ENCODE assay signal across 19 mouse cellular contexts in the genomic region with DNA sequence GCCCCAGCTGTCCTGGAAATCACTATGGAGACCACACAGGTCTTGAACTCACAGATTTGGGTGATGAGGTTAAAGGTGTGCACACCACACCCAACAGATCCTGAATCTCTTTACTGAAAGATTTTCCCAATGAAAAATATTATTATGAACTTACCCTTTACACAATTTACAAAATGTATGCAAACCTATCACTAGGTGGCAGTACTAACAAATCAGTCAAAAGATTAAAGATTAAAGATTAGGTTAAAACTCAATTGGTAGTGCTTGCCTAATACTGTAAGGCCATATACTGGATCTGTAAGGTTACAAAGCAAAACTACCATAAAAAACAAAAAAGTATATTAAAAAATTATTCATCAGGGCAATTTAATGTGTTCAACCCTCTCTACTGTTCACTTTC. TPM values are rescaled to one million over a fixed set of nuclear protein-coding genes. Genes with fewer than 3 reads are reported as not detected.
DNase-seq lines count a peak whose midpoint lies in the region; ATAC-seq and TF ChIP-seq lines count a peak whose summit lies in the region.
"Had no signal": no experiment of that assay in that cellular context is flagged by ENCODE, and none has a peak within 500 bp of the region (broad histone marks: within the 10 kb centered on the region; RNA-seq: fewer than 3 reads in every experiment).

No protein-coding gene starts in this region.

- no peaks in the 10 kb centered on the region for H3K4me1 ChIP-seq in hindbrain, postnatal 0 days (ENCODE audit: insufficient read depth, low read length)
- H3K4me1 ChIP-seq in hindbrain, embryonic 14.5 days (replicated peaks; ENCODE audit: control insufficient read depth, insufficient read depth, low read length): 0 out of 2 replicates have a peak, but pooled peaks cover 5% of the 10 kb centered on the region
- H3K4me1 ChIP-seq in midbrain, embryonic 14.5 days (ENCODE audit: control insufficient read depth, insufficient read depth, low read length): no peaks in the 10 kb centered on the region
- H3K4me1 ChIP-seq in midbrain, embryonic 15.5 days: no peaks in the 10 kb centered on the region
- H3K4me1 ChIP-seq in MEL (ENCODE audit: control insufficient read depth in 1 of 2, insufficient read depth in 2 of 2, low read length in 2 of 2): peaks cover 0 to 3% of the 10 kb centered on the region in 2 experiments; a peak in 1 of 4 replicates
- H3K4me1 ChIP-seq: limb, embryonic 12.5 days had no signal

- no peaks in the 10 kb centered on the region for H3K79me2 ChIP-seq in MEL (ENCODE audit: control insufficient read depth, insufficient read depth, low read length, poor library complexity)

- TF ChIP-seq CTCF in hindbrain, postnatal 0 days (IDR thresholded peaks at IDR 0.05; ENCODE audit: low read depth): peak; percentile 32; the same call in 1 of the 2 replicates
- peak in 1 of 3 experiments; percentile 52; a peak in 2 of 6 replicates for TF ChIP-seq CTCF in MEL (IDR thresholded peaks at IDR 0.05 in 2 of 3, conservative IDR thresholded peaks at IDR 0.05 in 1 of 3; ENCODE audit: control insufficient read depth in 1 of 3, insufficient read depth in 1 of 3, low read depth in 2 of 3, low read length in 3 of 3, poor library complexity in 1 of 3, severe bottlenecking in 1 of 3)

- no peak for ATAC-seq in hindbrain, postnatal 0 days
- ATAC-seq in hindbrain, embryonic 14.5 days (ENCODE audit: low FRiP score): no peak
- ATAC-seq in midbrain, embryonic 14.5 days (ENCODE audit: low FRiP score, low TSS enrichment): no peak
- no peak for ATAC-seq in midbrain, embryonic 15.5 days (replicated peaks)

- no peaks in the 10 kb centered on the region for H3K27me3 ChIP-seq in hindbrain, postnatal 0 days (ENCODE audit: insufficient read depth, low read length)
- no peaks in the 10 kb centered on the region for H3K27me3 ChIP-seq in hindbrain, embryonic 14.5 days (ENCODE audit: control insufficient read depth, insufficient read depth, low read length)
- no peaks in the 10 kb centered on the region for H3K27me3 ChIP-seq in midbrain, embryonic 14.5 days (ENCODE audit: control insufficient read depth, insufficient read depth, low read length)
- H3K27me3 ChIP-seq in midbrain, embryonic 15.5 days (replicated peaks): no peaks in the 10 kb centered on the region
- H3K27me3 ChIP-seq in MEL (ENCODE audit: control insufficient read depth in 1 of 2, insufficient read depth in 2 of 2, low read length in 2 of 2): no peaks in the 10 kb centered on the region
- no peaks in the 10 kb centered on the region for H3K27me3 ChIP-seq in splenic B cell, adult 2 months (ENCODE audit: control insufficient read depth, insufficient read depth, low read length, poor library complexity, severe bottlenecking)
- H3K27me3 ChIP-seq: embryonic facial prominence, embryonic 13.5 days; heart, embryonic 15.5 days; limb, embryonic 12.5 days had no signal

- H3K4me3 ChIP-seq in hindbrain, postnatal 0 days (ENCODE audit: low read length): no peak overlapping the region
- H3K4me3 ChIP-seq in hindbrain, embryonic 14.5 days (replicated peaks; ENCODE audit: low read length): no peak overlapping the region
- no peak overlapping the region for H3K4me3 ChIP-seq in midbrain, embryonic 14.5 days (replicated peaks; ENCODE audit: low read depth, low read length)
- H3K4me3 ChIP-seq in midbrain, embryonic 15.5 days: no peak overlapping the region
- no peak overlapping the region for H3K4me3 ChIP-seq in MEL (ENCODE audit: control insufficient read depth in 1 of 2, insufficient read depth in 1 of 2, low read depth in 2 of 2, low read length in 2 of 2)
- H3K4me3 ChIP-seq: embryonic facial prominence, embryonic 13.5 days; heart, embryonic 15.5 days; hindbrain, embryonic 10.5 days; limb, embryonic 12.5 days had no signal

- no peak overlapping the region for H3K9ac ChIP-seq in hindbrain, postnatal 0 days (replicated peaks; ENCODE audit: low read length)
- no peak overlapping the region for H3K9ac ChIP-seq in hindbrain, embryonic 14.5 days
- no peak overlapping the region for H3K9ac ChIP-seq in midbrain, embryonic 14.5 days (replicated peaks; ENCODE audit: low read length)
- H3K9ac ChIP-seq in midbrain, embryonic 15.5 days: no peak overlapping the region
- no peak overlapping the region for H3K9ac ChIP-seq in MEL (ENCODE audit: control insufficient read depth, low read depth, low read length, poor library complexity, severe bottlenecking)
- H3K9ac ChIP-seq: embryonic facial prominence, embryonic 13.5 days; heart, embryonic 15.5 days; limb, embryonic 12.5 days had no signal

- peak; percentile 43 for TF ChIP-seq RAD21 in MEL (IDR thresholded peaks at IDR 0.05; ENCODE audit: low read depth, low read length)

- peak; percentile 28 for DNase-seq in hindbrain, postnatal 0 days (ENCODE audit: low spot score)
- no peak for DNase-seq in hindbrain, embryonic 14.5 days (ENCODE audit: low spot score)
- peak; percentile 29 for DNase-seq in midbrain, embryonic 14.5 days
- peak; percentile 25 for DNase-seq in MEL (ENCODE audit: low read depth, low spot score)
- peak; percentile 42 for DNase-seq in splenic B cell, adult 2 months (ENCODE audit: low read depth, low spot score)
- no peak for DNase-seq in adrenal gland, postnatal 4 days (ENCODE audit: low spot score in 2 of 2)
- no peak for DNase-seq in kidney, adult 9 months
- DNase-seq: cerebellum, adult 18-20 months; kidney, adult 11 months; kidney, postnatal 36 days; lung, adult 2 months; spleen, adult 18-20 months had no signal

- H3K9me3 ChIP-seq in hindbrain, postnatal 0 days (ENCODE audit: low read length): no peaks in the 10 kb centered on the region
- no peaks in the 10 kb centered on the region for H3K9me3 ChIP-seq in hindbrain, embryonic 14.5 days (ENCODE audit: control insufficient read depth, low read length)
- no peaks in the 10 kb centered on the region for H3K9me3 ChIP-seq in midbrain, embryonic 14.5 days (ENCODE audit: control insufficient read depth, low read length)
- H3K9me3 ChIP-seq in midbrain, embryonic 15.5 days: no peaks in the 10 kb centered on the region
- H3K9me3 ChIP-seq in MEL (replicated peaks; ENCODE audit: insufficient read depth, low read length): no peaks in the 10 kb centered on the region
- H3K9me3 ChIP-seq: embryonic facial prominence, embryonic 13.5 days; heart, embryonic 15.5 days; hindbrain, embryonic 10.5 days; limb, embryonic 12.5 days had no signal

- no peak overlapping the region for H3K4me2 ChIP-seq in hindbrain, postnatal 0 days (ENCODE audit: low read depth, low read length)
- H3K4me2 ChIP-seq in hindbrain, embryonic 14.5 days (replicated peaks): no peak overlapping the region
- no peak overlapping the region for H3K4me2 ChIP-seq in midbrain, embryonic 14.5 days (ENCODE audit: low read length)
- H3K4me2 ChIP-seq in midbrain, embryonic 15.5 days: no peak overlapping the region
- H3K4me2 ChIP-seq: embryonic facial prominence, embryonic 13.5 days; heart, embryonic 15.5 days; limb, embryonic 12.5 days had no signal

- no peaks in the 10 kb centered on the region for H3K36me3 ChIP-seq in hindbrain, postnatal 0 days (ENCODE audit: insufficient read depth, low read length)
- peaks cover 9% of the 10 kb centered on the region; the same call in 1 of the 2 replicates for H3K36me3 ChIP-seq in hindbrain, embryonic 14.5 days (replicated peaks; ENCODE audit: control insufficient read depth, insufficient read depth)
- H3K36me3 ChIP-seq in midbrain, embryonic 14.5 days (ENCODE audit: control insufficient read depth, insufficient read depth, low read length): no peaks in the 10 kb centered on the region
- no peaks in the 10 kb centered on the region for H3K36me3 ChIP-seq in midbrain, embryonic 15.5 days (replicated peaks)
- peaks cover 0 to 3% of the 10 kb centered on the region in 2 experiments; a peak in 2 of 4 replicates for H3K36me3 ChIP-seq in MEL (ENCODE audit: control insufficient read depth in 1 of 2, insufficient read depth in 2 of 2, low read length in 2 of 2)
- H3K36me3 ChIP-seq in splenic B cell, adult 2 months (ENCODE audit: control insufficient read depth, insufficient read depth, low read length, poor library complexity, severe bottlenecking): no peaks in the 10 kb centered on the region
- H3K36me3 ChIP-seq: embryonic facial prominence, embryonic 13.5 days; heart, embryonic 15.5 days; limb, embryonic 12.5 days had no signal

- no peak overlapping the region for H3K27ac ChIP-seq in hindbrain, postnatal 0 days
- H3K27ac ChIP-seq in hindbrain, embryonic 14.5 days: no peak overlapping the region
- no peak overlapping the region for H3K27ac ChIP-seq in midbrain, embryonic 14.5 days (replicated peaks; ENCODE audit: low read depth, low read length)
- no peak overlapping the region for H3K27ac ChIP-seq in midbrain, embryonic 15.5 days
- H3K27ac ChIP-seq in MEL (ENCODE audit: control insufficient read depth, low read depth, low read length): no peak overlapping the region
- H3K27ac ChIP-seq: embryonic facial prominence, embryonic 13.5 days; heart, embryonic 15.5 days; hindbrain, embryonic 10.5 days; limb, embryonic 12.5 days; macrophage had no signal

- no peak for TF ChIP-seq EP300 in MEL (IDR thresholded peaks at IDR 0.05; ENCODE audit: low read depth in 1 of 2, low read length in 2 of 2)

- TF ChIP-seq POLR2A in MEL (IDR thresholded peaks at IDR 0.05; ENCODE audit: control insufficient read depth in 1 of 2, insufficient read depth in 1 of 2, low read depth in 1 of 2, low read length in 2 of 2, poor library complexity in 1 of 2): no peak

RNA-seq across cellular contexts. Expression of a gene that starts 41.9 kb away (rescaled TPM):
- 100.0 and 127 TPM in 2 replicates for total RNA-seq in hindbrain, postnatal 0 days (2014; rRNA removed)
- 82.0 and 83.2 TPM in 2 replicates for polyA plus RNA-seq in hindbrain, postnatal 0 days (2015; fragmentation: Nextera tagmentation; extraction: Ambion mirVana)
- 152 and 168 TPM in 2 replicates for polyA plus RNA-seq in hindbrain, embryonic 14.5 days (2014; fragmentation: Nextera tagmentation; extraction: Ambion mirVana)
- polyA plus RNA-seq in midbrain, embryonic 14.5 days (2014; fragmentation: Nextera tagmentation; extraction: Ambion mirVana): 207 and 213 TPM in 2 replicates
- 148 and 154 TPM in 2 replicates for polyA plus RNA-seq in midbrain, embryonic 15.5 days (2015; fragmentation: Nextera tagmentation; extraction: Ambion mirVana)
- 88.2 and 103 TPM in 2 replicates for total RNA-seq in MEL (2012; rRNA removed)
- 10 to 100 TPM in 1 of 2 experiments, not detected in 1; 85.7 TPM for polyA plus RNA-seq in MEL (2012; ENCODE audit: insufficient read depth in 1 of 2, insufficient read length in 2 of 2, low read depth in 1 of 2, low replicate concordance in 2 of 2, missing spikeins in 1 of 2)
- 100 to 1,000 TPM; 103 to 113 TPM for total RNA-seq in adrenal gland, postnatal 4 days (2021)

RNA-seq across cellular contexts. Expression of a gene that starts 45.3 kb away (rescaled TPM):
- total RNA-seq in hindbrain, postnatal 0 days (2014; rRNA removed): 0.68 TPM in 1 of 2 replicates, not detected in the other
- polyA plus RNA-seq in hindbrain, postnatal 0 days (2015; fragmentation: Nextera tagmentation; extraction: Ambion mirVana): 0.14 TPM in 1 of 2 replicates, not detected in the other
- polyA plus RNA-seq in hindbrain, embryonic 14.5 days (2014; fragmentation: Nextera tagmentation; extraction: Ambion mirVana): not detected in 2 replicates
- not detected in 2 replicates for polyA plus RNA-seq in midbrain, embryonic 14.5 days (2014; fragmentation: Nextera tagmentation; extraction: Ambion mirVana)
- polyA plus RNA-seq in midbrain, embryonic 15.5 days (2015; fragmentation: Nextera tagmentation; extraction: Ambion mirVana): not detected in 2 replicates
- not detected in 2 replicates for total RNA-seq in MEL (2012; rRNA removed)
- polyA plus RNA-seq in MEL (2012; ENCODE audit: insufficient read depth in 1 of 2, insufficient read length in 2 of 2, low read depth in 1 of 2, low replicate concordance in 2 of 2, missing spikeins in 1 of 2): not detected
- 1 to 10 TPM; 6.8 to 8.3 TPM for total RNA-seq in adrenal gland, postnatal 4 days (2021)
- polyA plus RNA-seq: C2C12; embryonic facial prominence, embryonic 13.5 days; hindbrain, embryonic 10.5 days; limb, embryonic 12.5 days had no signal

RNA-seq across cellular contexts. Expression of a gene that starts 55.8 kb away (rescaled TPM):
- 7.5 and 12.7 TPM in 2 replicates for total RNA-seq in hindbrain, postnatal 0 days (2014; rRNA removed)
- polyA plus RNA-seq in hindbrain, postnatal 0 days (2015; fragmentation: Nextera tagmentation; extraction: Ambion mirVana): 25.6 and 26.1 TPM in 2 replicates
- polyA plus RNA-seq in hindbrain, embryonic 14.5 days (2014; fragmentation: Nextera tagmentation; extraction: Ambion mirVana): 30.1 and 32.5 TPM in 2 replicates
- polyA plus RNA-seq in midbrain, embryonic 14.5 days (2014; fragmentation: Nextera tagmentation; extraction: Ambion mirVana): 5.0 and 31.6 TPM in 2 replicates
- polyA plus RNA-seq in midbrain, embryonic 15.5 days (2015; fragmentation: Nextera tagmentation; extraction: Ambion mirVana): 27.2 and 32.0 TPM in 2 replicates
- total RNA-seq in MEL (2012; rRNA removed): not detected in 2 replicates
- not detected for polyA plus RNA-seq in MEL (2012; ENCODE audit: insufficient read depth in 1 of 2, insufficient read length in 2 of 2, low read depth in 1 of 2, low replicate concordance in 2 of 2, missing spikeins in 1 of 2)
- 10 to 100 TPM; 59.8 to 74.8 TPM for total RNA-seq in adrenal gland, postnatal 4 days (2021)

Comparison
In these comparisons a context has a peak if more than half of its experiments do, and no peak if none do; other contexts are left out.
1. DNase-seq: peak in hindbrain, postnatal 0 days (single experiment), midbrain, embryonic 14.5 days (single experiment), MEL (single experiment) and splenic B cell, adult 2 months (single experiment); none in hindbrain, embryonic 14.5 days (single experiment), adrenal gland, postnatal 4 days (0 of 2) and kidney, adult 9 months (single experiment).